Mouse (Mus musculus) macrophage (primary cell): ENCODE measurements around the gene Crtc3. TPM values are rescaled to one million over a fixed set of nuclear protein-coding genes. Genes with fewer than 3 reads are reported as not detected.

Experiments
- H3K27ac ChIP-seq: fragments of 350-480 bp; formaldehyde crosslinking; 2 replicates; pipeline ENCODE4 v1.9.0; 2021
- H3K36me3 ChIP-seq: fragments of 350-480 bp; formaldehyde crosslinking; 2 replicates; pipeline ENCODE4 v1.9.0; 2021; ENCODE audit errors: inconsistent target
- H3K4me3 ChIP-seq: fragments of 350-480 bp; formaldehyde crosslinking; 2 replicates; pipeline ENCODE4 v1.9.0; 2021; ENCODE audit errors: inconsistent target
- H3K79me2 ChIP-seq: fragments of 350-480 bp; formaldehyde crosslinking; 2 replicates; pipeline ENCODE4 v1.9.0; 2021; ENCODE audit errors: inconsistent target
- WGBS: methylation state at CpG from one replicate; pipeline ENCODE4 v1.1.7; 2026; ENCODE audit warnings: inconsistent platforms; ENCODE audit not compliant: missing documents; 5-methylcytosine and 5-hydroxymethylcytosine counted together
- polyA plus RNA-seq: library from polyadenylated mRNA; stranded (reverse); fragments of 250-400 nt; gene quantifications from 3 replicates; pipeline ENCODE4 v1.2.4, GENCODE M21; 2018; ENCODE audit warnings: inconsistent platforms

Crtc3 gene
- polyA plus RNA-seq, 1 experiment from 2014 or later, result 16.5 TPM

GRCm38 (mm10) chr7:80641497-80641896, 47.2 kb downstream of the Crtc3 start:
- no peaks in the 10 kb centered on the region for H3K36me3 ChIP-seq
- H3K4me3 ChIP-seq, result no peak overlapping the region
- H3K27ac ChIP-seq, result peak overlapping the region; percentile 62
- H3K79me2 ChIP-seq, result peaks cover 65% of the 10 kb centered on the region; the same call in 1 of the 2 replicates
- 3% methylated on average over 4 of the region's 4 CpGs for WGBS

GRCm38 (mm10) chr7:80639981-80640380, 48.7 kb downstream of the Crtc3 start:
- Histone ChIP-seq H3K4me3 (no peak overlapping the region), H3K79me2 (peaks cover 55% of the 10 kb centered on the region; the same call in 1 of the 2 replicates), H3K36me3 (no peaks in the 10 kb centered on the region), H3K27ac (peak overlapping the region; percentile 62)
- 60% methylated on average over 3 of the region's 3 CpGs for WGBS

- H3K27ac ChIP-seq, result no peak overlapping the region
- H3K4me3 ChIP-seq, result no peak overlapping the region
- peaks cover 44% of the 10 kb centered on the region; the same call in 1 of the 2 replicates for H3K79me2 ChIP-seq
- no peaks in the 10 kb centered on the region for H3K36me3 ChIP-seq
- 80% methylated on average over 10 of the region's 10 CpGs for WGBS
Observed at GRCm38 (mm10) chr7:80638460-80638859, 50.2 kb downstream of the Crtc3 start.

GRCm38 (mm10) chr7:80636953-80637800, 51.5 kb downstream of the Crtc3 start:
- Histone ChIP-seq H3K36me3 (no peaks in the 10 kb centered on the region), H3K27ac (no peak overlapping the region), H3K79me2 (peaks cover 39% of the 10 kb centered on the region; the same call in 1 of the 2 replicates), H3K4me3 (no peak overlapping the region)
- WGBS, result 64% methylated on average over 9 of the region's 9 CpGs

DNA sequence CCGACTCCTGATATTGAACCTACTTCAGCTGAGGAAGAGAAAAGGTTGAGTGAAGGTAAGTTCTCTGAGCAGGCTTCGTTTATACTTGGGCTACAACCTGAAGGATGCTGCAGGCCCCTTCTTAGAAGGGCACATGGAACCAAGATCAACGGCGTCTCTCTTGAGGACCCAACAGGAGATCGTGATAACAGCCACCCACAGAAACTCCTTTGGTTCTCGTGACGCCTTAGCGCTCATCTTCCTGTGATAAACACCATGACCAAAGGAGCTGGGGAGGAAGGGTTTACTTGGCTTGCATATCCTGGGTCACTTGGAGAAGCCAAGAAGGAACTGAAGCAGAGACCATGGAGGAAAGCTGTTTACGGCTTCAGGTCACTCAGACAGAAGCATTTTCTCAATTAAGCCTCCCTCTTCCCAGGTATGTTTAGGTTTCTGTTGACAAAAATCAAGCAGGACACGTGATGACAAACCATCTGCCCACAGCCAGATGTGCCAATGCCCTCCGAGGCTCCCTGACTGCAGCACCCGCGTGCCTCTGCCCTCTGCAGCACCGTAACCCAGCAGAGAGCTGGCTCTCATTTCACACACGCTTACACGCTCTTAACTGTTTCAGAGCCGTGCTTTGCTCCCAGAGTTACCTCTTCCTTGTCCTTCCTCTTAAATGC, 52.3 kb downstream of the Crtc3 start:
- no peak overlapping the region for H3K27ac ChIP-seq
- H3K36me3 ChIP-seq, result no peaks in the 10 kb centered on the region
- peaks cover 37% of the 10 kb centered on the region; the same call in 1 of the 2 replicates for H3K79me2 ChIP-seq
- 59% methylated on average over 17 of the region's 17 CpGs for WGBS
- H3K4me3 ChIP-seq, result no peak overlapping the region

- peaks cover 41% of the 10 kb centered on the region; the same call in 1 of the 2 replicates for H3K79me2 ChIP-seq
- no peak overlapping the region for H3K27ac ChIP-seq
- no peak overlapping the region for H3K4me3 ChIP-seq
- H3K36me3 ChIP-seq, result no peaks in the 10 kb centered on the region
- 33% methylated on average over 5 of the region's 5 CpGs for WGBS
Observed at GRCm38 (mm10) chr7:80635866-80636265, 52.8 kb downstream of the Crtc3 start.

GRCm38 (mm10) chr7:80634741-80635140, 53.9 kb downstream of the Crtc3 start:
- Histone ChIP-seq H3K36me3 (no peaks in the 10 kb centered on the region), H3K27ac (no peak overlapping the region), H3K4me3 (no peak overlapping the region), H3K79me2 (peaks cover 41% of the 10 kb centered on the region; the same call in 1 of the 2 replicates)
- WGBS, result 85% methylated on average over 9 of the region's 9 CpGs

DNA sequence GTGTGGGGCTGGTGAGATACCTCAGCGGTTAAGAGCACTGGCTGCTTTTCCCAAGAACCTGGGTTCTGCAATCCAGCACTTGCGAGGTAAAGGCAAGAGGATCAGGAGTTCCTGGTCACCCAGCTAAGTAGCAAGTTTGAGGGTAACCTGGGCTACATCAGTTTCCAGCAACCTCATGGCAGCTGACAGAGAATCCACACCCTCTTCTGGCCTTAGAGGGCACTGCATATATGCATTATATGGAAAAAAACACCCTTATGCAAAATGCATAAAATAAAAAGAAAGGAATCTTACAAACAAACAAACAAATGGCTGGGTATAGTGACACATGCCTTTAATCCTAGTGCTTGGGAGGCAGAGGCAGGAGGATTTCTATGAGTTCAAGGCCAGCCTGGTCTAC, 55.0 kb downstream of the Crtc3 start:
- Histone ChIP-seq H3K36me3 (no peaks in the 10 kb centered on the region), H3K4me3 (no peak overlapping the region), H3K27ac (no peak overlapping the region), H3K79me2 (peaks cover 36% of the 10 kb centered on the region; the same call in 1 of the 2 replicates)
- 93% methylated on average over 2 of the region's 2 CpGs for WGBS

DNA sequence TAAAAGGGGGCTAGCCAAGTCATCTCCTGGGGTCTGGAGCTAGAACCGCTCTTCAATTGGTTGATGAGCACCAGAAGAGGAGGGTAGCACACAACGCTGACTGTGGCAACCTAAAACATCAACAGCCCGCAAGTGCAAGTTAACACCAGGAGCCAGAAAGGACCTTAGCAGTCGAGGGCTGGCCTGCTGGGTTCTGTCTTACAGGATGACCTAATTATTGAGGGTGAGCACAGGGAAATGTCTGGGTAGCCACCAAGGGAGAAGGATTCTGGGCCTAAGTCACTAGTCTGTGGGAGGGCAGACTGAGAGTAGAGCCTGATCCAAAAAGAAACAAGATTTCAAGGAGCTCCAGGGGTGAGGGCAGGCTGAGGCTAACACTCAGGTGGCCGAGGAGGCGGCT, 56.7 kb downstream of the Crtc3 start:
- H3K4me3 ChIP-seq, result no peak overlapping the region
- WGBS, result 81% methylated on average over 6 of the region's 6 CpGs
- no peak overlapping the region for H3K27ac ChIP-seq
- H3K36me3 ChIP-seq, result no peaks in the 10 kb centered on the region
- H3K79me2 ChIP-seq, result peaks cover 22% of the 10 kb centered on the region; the same call in 1 of the 2 replicates

DNA sequence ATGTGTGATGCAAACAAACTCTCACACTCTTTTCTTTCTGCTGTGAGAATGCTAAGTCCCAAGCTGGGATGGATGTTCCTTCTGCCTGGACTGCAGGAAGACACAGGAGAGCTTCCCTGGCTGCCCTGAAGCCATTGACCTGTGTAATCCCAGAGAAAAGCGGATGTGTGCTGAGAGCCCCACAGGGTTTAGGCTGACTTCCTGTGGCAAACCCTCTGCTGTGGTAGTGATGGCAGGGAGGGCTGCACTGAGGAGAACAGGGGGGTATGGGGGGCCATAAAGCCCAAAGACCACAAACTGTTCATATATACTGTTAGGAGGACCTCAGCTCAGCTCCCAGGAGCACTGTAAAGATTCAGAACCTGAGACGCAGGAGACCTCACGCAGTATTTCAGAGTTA, 57.3 kb downstream of the Crtc3 start:
- WGBS, result 19% methylated on average over 3 of the region's 3 CpGs
- Histone ChIP-seq H3K27ac (no peak overlapping the region), H3K79me2 (peaks cover 22% of the 10 kb centered on the region; the same call in 1 of the 2 replicates), H3K4me3 (no peak overlapping the region), H3K36me3 (no peaks in the 10 kb centered on the region)

GRCm38 (mm10) chr7:80629369-80629768, 59.3 kb downstream of the Crtc3 start:
- WGBS, result 18% methylated on average over 12 of the region's 12 CpGs
- H3K36me3 ChIP-seq, result no peaks in the 10 kb centered on the region
- H3K27ac ChIP-seq, result peak overlapping the region; percentile 54
- H3K4me3 ChIP-seq, result no peak overlapping the region
- peaks cover 14% of the 10 kb centered on the region; the same call in 1 of the 2 replicates for H3K79me2 ChIP-seq

- 7% methylated on average over 8 of the region's 8 CpGs for WGBS
- H3K36me3 ChIP-seq, result no peaks in the 10 kb centered on the region
- H3K4me3 ChIP-seq, result no peak overlapping the region; the same call in 1 of the 2 replicates
- H3K27ac ChIP-seq, result peak overlapping the region; percentile 54
- H3K79me2 ChIP-seq, result peaks cover 14% of the 10 kb centered on the region; the same call in 1 of the 2 replicates
Observed at GRCm38 (mm10) chr7:80628708-80629183, 59.9 kb downstream of the Crtc3 start.

- H3K79me2 ChIP-seq, result peaks cover 5% of the 10 kb centered on the region; the same call in 1 of the 2 replicates
- no peak overlapping the region for H3K27ac ChIP-seq
- WGBS, result 97% methylated on average over 5 of the region's 5 CpGs
- H3K4me3 ChIP-seq, result no peak overlapping the region
- no peaks in the 10 kb centered on the region for H3K36me3 ChIP-seq
Observed at GRCm38 (mm10) chr7:80626943-80627342, 61.7 kb downstream of the Crtc3 start.

DNA sequence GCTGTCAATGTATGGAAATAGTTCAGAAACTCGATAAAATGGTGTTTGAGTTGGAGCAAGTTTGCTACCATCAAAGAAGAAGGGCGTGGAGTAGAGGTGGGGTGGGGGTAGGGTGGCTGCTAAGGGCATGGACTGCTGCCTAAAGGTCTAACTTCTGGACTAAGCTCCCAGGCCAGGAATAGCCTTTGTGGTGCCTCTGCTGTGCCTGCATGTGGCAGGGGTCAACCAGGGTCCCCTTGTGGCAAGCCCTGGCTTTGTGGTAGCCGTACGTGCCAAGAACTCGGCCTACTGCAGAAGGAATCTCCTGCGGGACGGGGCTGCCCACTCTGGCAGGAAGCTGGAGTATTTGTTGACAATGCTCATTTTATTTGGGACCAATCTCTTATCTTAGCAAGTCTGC, 62.8 kb downstream of the Crtc3 start:
- Histone ChIP-seq H3K4me3 (no peak overlapping the region), H3K36me3 (no peaks in the 10 kb centered on the region), H3K79me2 (no peaks in the 10 kb centered on the region; the same call in 1 of the 2 replicates), H3K27ac (no peak overlapping the region)
- WGBS, result 87% methylated on average over 7 of the region's 7 CpGs

GRCm38 (mm10) chr7:80623276-80623675, 65.4 kb downstream of the Crtc3 start:
- Histone ChIP-seq H3K36me3 (no peaks in the 10 kb centered on the region), H3K4me3 (no peak overlapping the region), H3K27ac (no peak overlapping the region), H3K79me2 (no peaks in the 10 kb centered on the region)
- WGBS, result 90% methylated on average over 5 of the region's 5 CpGs
